Mouse (Mus musculus) megakaryocyte, adult 5-6 weeks (primary cell): ENCODE measurements at regions not wholly inside any gene's neighbourhood (a gene's known extent, or its start where the extent isn't known, plus 50 kb on each side); places are given as distances from the start of the nearest gene placed in this dataset.

Source experiments
- ATAC-seq: 2 replicates; pipeline ENCODE4 v1.8.0; 2016; ENCODE audit warnings: mild to moderate bottlenecking, inconsistent platforms; ENCODE audit not compliant: poor library complexity, severe bottlenecking

- no peak for ATAC-seq
Measured at GRCm38 (mm10) chr7:76127641-76128111, 102.0 kb upstream of the Agbl1 start.

- ATAC-seq = no peak
Measured at GRCm38 (mm10) chr7:76142455-76142854, 87.2 kb upstream of the Agbl1 start.

DNA sequence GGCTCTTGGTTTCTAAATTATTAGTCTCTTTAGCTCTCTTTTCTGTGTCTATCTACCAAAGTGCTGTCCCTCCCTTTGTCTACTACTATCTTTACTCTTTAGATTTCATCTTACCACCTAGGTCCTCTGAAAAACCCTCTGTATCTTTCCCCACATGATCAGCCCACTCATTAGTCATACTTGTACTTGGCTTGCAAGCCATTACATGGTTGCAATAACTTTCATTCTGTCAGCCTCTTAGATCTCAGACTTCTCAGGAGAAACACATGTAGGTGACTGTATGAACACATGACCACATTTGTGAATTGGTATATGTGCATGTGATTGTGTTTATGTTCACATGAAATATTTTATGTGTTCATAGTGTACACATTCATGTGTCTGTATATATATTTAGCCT is 83.3 kb upstream of the Agbl1 start:
- ATAC-seq = no peak

DNA sequence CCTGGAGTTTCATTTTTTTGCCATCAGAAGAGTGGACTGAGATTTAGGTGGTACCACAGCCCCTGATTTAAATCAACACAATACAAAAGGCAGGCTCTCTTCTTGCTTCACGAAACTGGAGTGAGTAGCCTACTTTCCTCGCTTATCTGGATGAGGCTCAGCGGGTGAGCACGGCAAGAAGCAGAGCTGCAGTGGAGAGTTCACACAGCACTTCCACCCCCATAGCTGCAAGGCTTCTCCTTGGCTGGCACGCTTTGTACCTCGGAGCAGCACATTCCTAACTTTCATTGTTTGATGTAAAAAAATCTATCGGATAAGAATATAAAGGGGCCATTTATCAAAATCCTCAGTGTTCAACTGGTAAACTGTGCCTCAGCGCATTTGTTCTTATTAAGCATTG is 72.8 kb upstream of the Agbl1 start:
- ATAC-seq = no peak

GRCm38 (mm10) chr7:76164191-76164590 is 65.5 kb upstream of the Agbl1 start:
- ATAC-seq = no peak

DNA sequence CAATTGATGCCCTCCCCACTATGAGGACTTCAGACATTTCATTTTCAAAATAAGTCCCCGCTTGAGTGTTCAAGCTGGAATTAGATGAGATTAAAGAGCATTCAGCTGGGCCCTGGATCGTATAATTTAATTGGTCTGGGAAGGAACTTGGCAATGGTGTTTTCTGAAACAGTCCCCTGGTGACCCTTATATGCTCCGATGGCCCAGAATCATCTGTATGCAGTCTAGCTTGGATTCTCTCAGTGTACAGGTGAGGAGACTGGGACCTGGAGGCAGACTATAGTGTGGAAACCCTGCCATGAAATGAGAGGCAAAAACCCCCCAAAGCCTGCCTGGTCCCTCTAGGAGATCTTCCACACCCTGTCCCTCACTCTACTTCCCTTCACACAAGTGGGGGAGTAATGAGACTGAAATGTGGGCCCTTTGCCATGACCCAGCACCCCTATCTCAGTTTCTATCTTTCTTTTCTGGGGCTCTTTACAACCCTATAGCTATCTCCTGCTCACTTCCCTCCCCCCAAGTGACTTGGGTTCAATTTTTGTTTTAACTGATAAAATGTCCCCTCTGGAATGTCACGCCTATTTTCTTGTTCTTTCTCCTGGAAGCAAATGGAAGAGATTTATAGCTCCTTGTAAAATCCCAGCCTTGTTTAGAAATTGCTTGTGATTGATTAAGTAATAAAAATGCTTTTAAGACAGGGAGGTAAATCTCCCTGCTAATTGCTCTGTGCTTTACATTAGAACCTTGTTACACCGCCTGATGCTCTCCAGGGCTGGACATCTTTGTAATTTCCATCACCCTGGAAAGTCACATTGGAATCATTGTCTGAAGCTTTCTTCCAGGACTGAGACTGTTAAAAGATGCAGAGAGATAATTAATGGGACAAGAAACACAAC is 64.7 kb upstream of the Agbl1 start:
- no peak for ATAC-seq

DNA sequence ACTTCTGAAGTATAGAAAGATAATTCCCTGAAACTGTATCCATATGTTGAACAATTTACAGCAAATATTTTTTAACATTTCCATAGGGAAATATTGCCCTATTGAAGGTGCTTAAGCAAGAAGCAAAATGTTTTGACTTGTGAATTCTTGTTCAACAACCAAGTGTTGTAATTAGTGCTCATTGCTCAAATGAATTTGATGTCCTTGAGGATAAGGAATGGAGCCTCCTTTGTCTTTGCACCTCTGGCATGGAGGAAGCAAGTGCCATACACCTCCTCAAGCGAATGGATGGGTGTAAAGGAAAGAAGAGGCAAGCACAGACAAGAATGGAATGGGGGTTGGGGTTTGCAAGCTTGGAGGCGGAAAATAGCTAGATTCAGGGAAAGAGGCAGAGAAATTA is 59.2 kb upstream of the Agbl1 start:
- no peak for ATAC-seq

DNA sequence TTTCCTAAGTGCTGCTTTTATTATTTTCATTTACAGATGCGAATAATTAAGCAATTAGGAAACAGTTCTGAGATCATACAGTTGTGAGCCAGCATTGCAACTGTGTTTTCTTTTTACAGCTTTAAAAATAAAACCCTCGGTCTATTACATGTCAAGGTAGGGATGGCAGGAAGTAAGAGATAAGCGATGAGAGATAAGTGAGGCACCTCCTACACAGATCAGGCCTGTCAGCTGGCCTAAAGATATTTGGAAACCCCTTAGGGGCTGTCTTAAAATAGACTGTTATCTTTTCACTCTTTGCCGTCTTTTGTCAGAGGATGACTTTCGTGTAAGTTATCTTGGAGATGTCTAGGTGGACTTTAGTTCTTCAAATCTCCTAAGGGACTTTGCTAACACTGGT is 53.5 kb upstream of the Agbl1 start:
- peak; percentile 60 for ATAC-seq

- no peak for ATAC-seq
Measured at GRCm38 (mm10) chr7:76177420-76177819, 52.3 kb upstream of the Agbl1 start.
